Mouse (Mus musculus): Measurements from ENCODE around the gene Nptn. TPM values are rescaled to one million over a fixed set of nuclear protein-coding genes. Genes with fewer than 3 reads are reported as not detected.
"Not testable (repeated sequence)": the region's sequence is repeated elsewhere in the genome, so short reads cannot be mapped to it uniquely, and the experiment has no call there.

The Nptn gene
- total RNA-seq, 1 experiment from 2014 or later, result 159 TPM

DNA sequence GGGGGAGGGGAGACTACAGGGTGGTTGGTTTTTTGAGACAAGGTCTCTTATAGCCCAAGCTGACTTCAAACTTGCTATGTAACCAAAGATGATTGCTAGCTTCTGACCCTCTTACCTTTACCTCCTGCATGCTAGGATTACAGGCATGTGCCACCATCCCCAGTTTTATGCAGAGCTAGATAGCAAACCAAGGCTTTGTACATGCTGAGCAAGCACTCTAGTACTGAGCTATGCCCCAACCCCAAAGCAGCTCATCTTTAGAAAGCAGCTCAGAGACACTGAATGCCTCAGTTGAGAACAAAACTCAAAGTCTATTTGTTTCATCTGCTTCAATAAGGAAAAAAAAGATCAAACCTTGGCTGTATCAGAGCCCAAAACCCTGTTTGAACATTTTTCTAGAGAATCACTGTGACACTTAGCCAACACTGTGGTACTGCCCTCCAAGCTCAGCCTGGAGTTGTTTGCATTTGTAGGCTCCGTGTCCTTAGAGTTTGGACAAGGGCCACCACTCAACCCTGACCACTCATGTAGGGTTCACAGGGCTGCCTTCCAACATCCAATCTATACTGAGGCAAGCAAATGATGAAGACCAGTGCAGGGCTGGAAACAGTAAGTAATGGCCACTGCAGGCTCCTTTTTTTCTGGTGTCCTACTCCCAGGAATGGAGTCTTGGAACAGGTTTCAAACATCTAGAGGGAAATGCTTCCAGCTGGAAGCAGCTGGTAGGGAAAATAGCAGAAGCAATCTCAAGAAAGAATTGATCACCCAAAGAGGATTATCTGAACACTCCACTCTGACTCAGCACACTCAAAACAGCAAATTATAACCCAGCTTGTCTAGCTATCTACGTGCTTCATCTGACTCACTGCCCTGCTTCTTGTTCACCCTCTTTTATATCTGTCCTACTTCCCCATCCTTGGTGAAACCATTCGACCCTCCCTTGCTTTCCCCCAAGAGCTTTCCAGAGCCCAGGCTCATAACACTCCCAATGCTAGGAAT lies 24.3 kb upstream of the Nptn start:
- no peak for DNase-seq

GRCm38 (mm10) chr9:58560211-58560610 lies 21.8 kb upstream of the Nptn start:
- DNase-seq, result no peak

GRCm38 (mm10) chr9:58565945-58566344 lies 16.1 kb upstream of the Nptn start:
- not testable (repeated sequence) for DNase-seq

GRCm38 (mm10) chr9:58567682-58568081 lies 14.4 kb upstream of the Nptn start:
- DNase-seq, result peak; percentile 24

- no peak for DNase-seq
Measured at GRCm38 (mm10) chr9:58571001-58571400, 11.0 kb upstream of the Nptn start.

DNA sequence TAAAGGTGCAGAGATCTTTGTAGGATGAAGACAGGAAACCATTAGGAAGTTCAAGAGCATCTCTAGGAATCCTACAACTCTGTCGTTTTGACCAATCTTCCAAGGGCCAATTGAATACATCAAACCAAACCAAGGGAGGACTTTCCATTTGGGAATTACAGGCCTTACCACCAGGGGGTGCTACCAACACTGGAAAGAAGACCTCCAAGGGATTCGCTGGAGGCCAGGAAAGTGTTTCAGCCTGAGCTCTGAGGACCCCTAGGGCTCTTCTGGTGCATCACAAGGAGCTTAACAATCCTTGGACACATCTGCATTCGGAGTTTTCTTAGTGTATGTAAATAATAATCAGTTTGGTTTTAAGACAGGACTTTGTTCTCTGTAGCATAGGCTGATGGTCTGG lies 3.4 kb upstream of the Nptn start:
- peak; percentile 94 for DNase-seq

GRCm38 (mm10) chr9:58580453-58581195 lies 1.4 kb upstream of the Nptn start:
- peak; percentile 20 for DNase-seq

- DNase-seq, result peak; percentile 4
Measured at GRCm38 (mm10) chr9:58581283-58581930, 633 bp upstream of the Nptn start.

- DNase-seq, result peak; percentile 80
Measured at GRCm38 (mm10) chr9:58582581-58583266, 684 bp downstream of the Nptn start.

DNA sequence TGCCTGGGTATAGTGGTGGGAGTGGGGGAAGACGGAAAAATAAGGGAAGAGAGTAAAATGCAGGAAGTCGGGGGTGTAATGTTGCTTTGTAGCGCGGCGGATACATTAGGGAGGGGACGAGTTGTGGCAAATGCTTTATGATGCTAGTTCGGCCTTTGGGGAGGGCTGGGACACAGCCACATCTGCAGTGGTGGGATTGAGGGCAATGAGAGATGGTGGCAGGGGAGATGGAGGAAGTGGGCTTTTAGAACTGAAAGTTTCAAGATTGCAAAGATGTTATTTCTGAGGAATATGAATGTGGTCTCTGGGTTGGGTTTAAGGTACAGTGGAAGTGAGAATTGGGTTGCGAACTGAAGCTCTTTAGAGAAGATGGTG lies 1.2 kb downstream of the Nptn start:
- DNase-seq, result no peak

DNA sequence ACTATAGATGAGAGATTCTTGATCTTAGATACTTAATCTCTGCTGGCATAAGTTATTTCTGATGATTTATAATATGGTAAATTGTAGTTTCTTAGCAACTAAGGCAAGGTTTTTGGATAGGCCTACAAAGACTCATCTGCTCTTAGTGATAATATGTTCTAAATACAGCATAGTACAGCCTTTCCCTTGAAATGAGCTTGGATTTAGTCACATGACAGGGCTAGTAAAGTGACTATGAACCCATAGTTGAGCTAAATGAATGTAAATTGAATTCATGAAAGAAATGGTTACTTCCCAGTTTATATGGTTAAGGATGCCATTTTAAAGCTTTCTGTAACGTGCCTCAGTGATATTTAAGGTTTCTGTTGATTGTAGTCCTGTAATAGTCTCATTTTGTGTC lies 2.3 kb downstream of the Nptn start:
- no peak for DNase-seq

DNA sequence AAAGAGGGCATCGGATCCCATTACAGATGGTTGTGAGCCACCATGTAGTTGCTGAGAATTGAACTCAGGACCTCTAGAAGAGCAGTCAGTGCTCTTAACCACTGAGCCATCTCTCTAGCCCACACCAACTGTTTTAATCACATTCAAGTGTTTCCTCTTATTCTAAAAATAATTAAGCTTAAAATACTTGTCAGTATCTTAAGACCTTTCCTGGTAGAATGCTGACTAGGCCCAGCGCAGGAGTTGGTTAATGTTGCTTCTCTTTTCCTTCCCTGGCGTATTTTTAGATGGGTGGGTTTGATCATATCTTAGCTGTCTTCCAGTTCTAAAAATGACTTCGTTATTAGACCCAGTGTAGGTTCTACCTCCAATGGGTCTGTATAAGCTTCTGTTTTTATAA lies 6.6 kb downstream of the Nptn start:
- no peak for DNase-seq

DNA sequence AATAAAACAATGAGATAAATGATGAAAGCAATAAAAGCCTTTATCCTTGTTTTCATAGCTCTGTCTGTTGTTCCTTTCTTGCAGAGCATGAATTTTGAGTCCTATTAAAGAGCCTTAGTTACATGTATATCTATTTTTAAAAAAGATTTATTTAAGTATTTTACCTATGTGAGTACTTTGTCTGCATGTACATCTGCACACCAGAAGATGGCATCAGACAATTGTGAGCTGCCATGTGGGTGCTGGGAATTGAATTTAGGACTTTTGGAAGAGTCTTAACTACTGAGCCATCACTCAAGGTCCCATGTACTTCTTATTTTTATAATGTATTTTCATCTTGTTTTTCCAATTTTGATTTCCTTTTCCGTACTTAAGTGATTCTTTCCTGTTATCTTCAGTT lies 13.3 kb downstream of the Nptn start:
- DNase-seq, result no peak

- no peak for DNase-seq
Measured at GRCm38 (mm10) chr9:58613790-58614189, 31.8 kb downstream of the Nptn start.

DNA sequence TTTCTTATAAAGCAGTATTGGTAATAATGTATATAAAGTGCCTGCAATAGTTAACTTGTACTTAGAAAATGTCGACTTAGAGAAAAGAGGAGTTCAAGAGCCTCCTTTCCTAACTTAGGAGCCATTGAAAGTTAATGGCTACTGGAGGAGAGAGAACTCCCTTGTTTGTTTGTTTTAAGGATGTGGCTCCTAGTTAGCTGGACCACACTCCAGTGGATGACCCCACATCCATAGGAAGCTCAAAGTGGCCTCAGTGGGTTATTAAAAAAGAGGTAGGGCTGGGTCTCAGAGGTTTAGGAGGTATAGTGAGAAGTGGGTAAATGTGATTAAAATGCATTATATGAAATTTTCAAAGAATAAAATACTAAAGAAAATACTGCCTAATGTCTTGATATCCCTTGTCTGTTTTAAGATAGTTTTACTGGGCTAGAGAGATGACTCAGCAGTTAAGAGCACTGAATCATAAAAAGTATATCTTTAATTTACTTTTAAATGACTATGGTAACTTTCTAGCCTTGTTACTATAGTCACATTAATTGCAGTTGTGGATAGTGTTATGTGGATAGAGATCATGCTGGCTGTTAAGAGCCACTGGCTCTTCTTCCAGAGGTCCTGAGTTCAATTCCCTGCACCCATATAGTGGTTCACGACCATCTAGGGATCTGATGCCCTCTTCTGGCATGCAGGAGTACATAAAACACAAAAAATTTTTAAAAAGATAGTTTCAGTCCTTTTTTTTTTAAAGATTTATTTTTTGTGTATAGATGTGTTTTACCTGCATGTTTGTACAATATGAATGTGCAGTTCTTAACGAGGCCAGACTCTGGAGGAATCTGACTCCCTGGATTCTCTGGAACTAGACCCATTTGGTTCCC lies 33.3 kb downstream of the Nptn start:
- no peak for DNase-seq

DNA sequence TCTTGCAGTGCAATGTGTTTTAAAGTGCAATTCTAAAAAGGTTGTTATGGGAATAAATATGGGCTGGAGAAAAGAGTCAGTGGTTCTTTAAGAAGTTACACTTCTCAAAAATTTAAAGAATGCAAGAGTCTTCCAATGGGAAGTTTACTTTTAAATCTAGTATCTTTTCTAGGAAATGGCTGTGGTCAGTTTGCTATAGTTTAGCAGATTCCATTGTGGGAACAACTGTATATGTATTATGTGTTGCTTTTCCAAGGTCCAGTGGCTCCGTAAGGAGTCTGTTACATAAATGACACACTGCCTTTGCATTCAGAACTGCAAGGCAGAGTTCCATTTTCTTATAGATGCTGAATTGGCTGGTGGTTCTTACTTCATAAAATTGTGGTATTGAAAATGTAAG lies 41.0 kb downstream of the Nptn start:
- DNase-seq, result no peak

- no peak for DNase-seq
Measured at GRCm38 (mm10) chr9:58627197-58627596, 45.2 kb downstream of the Nptn start.

GRCm38 (mm10) chr9:58630441-58630840 lies 48.4 kb downstream of the Nptn start:
- DNase-seq, result no peak

- no peak for DNase-seq
Measured at GRCm38 (mm10) chr9:58648406-58649264, 66.6 kb downstream of the Nptn start.

DNA sequence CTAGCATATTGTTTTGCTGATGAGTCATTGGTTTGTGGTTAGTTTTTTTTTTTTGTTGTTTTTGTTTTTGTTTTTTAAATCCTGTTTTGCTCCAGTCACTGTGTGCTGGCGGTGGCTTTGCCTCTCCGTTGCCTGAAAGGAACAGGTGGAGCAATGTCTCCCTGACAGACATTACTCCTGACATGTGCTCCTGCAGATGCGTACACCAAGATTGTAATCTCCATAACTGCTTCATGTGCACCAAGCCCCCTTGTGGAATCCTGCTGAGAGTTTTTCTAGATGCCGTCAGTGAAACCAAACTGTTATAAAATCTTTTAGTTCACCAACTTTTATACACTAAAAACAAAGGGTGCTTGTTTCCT lies 67.2 kb downstream of the Nptn start:
- no peak for DNase-seq
